Mouse (Mus musculus) hindbrain, embryonic 13.5 days (tissue): ENCODE data around the gene Flad1. TPM values are rescaled to one million over a fixed set of nuclear protein-coding genes. Genes with fewer than 3 reads are reported as not detected.
"Not testable (repeated sequence)": the region's sequence is repeated elsewhere in the genome, so short reads cannot be mapped to it uniquely, and the experiment has no call there.

ENCODE experiments used
- ATAC-seq: fragments of 200-750 bp; cut with Nextera tagmentation; 2 replicates; pipeline ENCODE4 v1.8.0; 2017; ENCODE audit warnings: moderate TSS enrichment; ENCODE audit not compliant: low FRiP score
- H3K27ac ChIP-seq: fragments of 300-500 bp; sonication (generic); 2 replicates; pipeline ENCODE4 v1.5.1; 2015; ENCODE audit warnings: inconsistent platforms, mild to moderate bottlenecking, moderate library complexity
- H3K27me3 ChIP-seq: fragments of 300-500 bp; sonication (generic); 2 replicates; pipeline ENCODE4 v1.6.1; 2015; ENCODE audit warnings: mild to moderate bottlenecking, inconsistent platforms
- H3K36me3 ChIP-seq: fragments of 300-500 bp; sonication (generic); 2 replicates; pipeline ENCODE4 v1.6.1; 2015; ENCODE audit warnings: mild to moderate bottlenecking, inconsistent platforms
- H3K4me1 ChIP-seq: fragments of 300-500 bp; sonication (generic); replicated peaks from 2 replicates; pipeline ENCODE4 v1.6.1; 2015; ENCODE audit warnings: inconsistent platforms
- H3K4me2 ChIP-seq: fragments of 300-500 bp; sonication (generic); 2 replicates; pipeline ENCODE4 v1.6.1; 2015; ENCODE audit warnings: inconsistent platforms, mild to moderate bottlenecking, moderate library complexity
- H3K4me3 ChIP-seq: fragments of 300-500 bp; sonication (generic); 2 replicates; pipeline ENCODE4 v1.5.1; 2015; ENCODE audit warnings: mild to moderate bottlenecking, inconsistent platforms
- H3K9ac ChIP-seq: fragments of 300-500 bp; sonication (generic); 2 replicates; pipeline ENCODE4 v1.6.1; 2015; ENCODE audit warnings: mild to moderate bottlenecking, inconsistent platforms
- H3K9me3 ChIP-seq: fragments of 300-500 bp; sonication (generic); 2 replicates; pipeline ENCODE4 v1.6.1; 2016; ENCODE audit warnings: inconsistent platforms
- WGBS: fragments of 180-500 bp; shearing (Covaris S2); methylation state at CpG from one replicate; pipeline ENCODE4 v1.1.7; 2015; 5-methylcytosine and 5-hydroxymethylcytosine counted together
- polyA plus RNA-seq: library from polyadenylated mRNA; unstranded; fragments of >200 nt; fragmentation: Nextera tagmentation; extraction: Ambion mirVana; gene quantifications from 2 replicates; pipeline ENCODE4 v1.2.1, GENCODE M21; 2015

Gene Flad1
- polyA plus RNA-seq, 1 experiment from 2014 or later, result 39.3 TPM

- peak overlapping the region; percentile 46 for H3K4me2 ChIP-seq
- 26% methylated on average over 5 of the region's 5 CpGs for WGBS
Observed at GRCm38 (mm10) chr3:89437269-89437668, 25.6 kb upstream of the Flad1 start.

GRCm38 (mm10) chr3:89436176-89437113 is 24.8 kb upstream of the Flad1 start, which contains the start of gene Pbxip1:
Gene Pbxip1 (plus strand): TSS chr3:89436706.
- H3K27ac ChIP-seq, result no peak within 1 kb of the TSS; the same call in 1 of the 2 replicates

More at GRCm38 (mm10) chr3:89437269-89437668, 25.6 kb upstream of the Flad1 start:
- Histone ChIP-seq H3K4me1 (peaks cover 27% of the 10 kb centered on the region), H3K36me3 (peaks cover 28% of the 10 kb centered on the region), H3K27me3 (no peaks in the 10 kb centered on the region), H3K27ac (no peak overlapping the region), H3K9ac (peak overlapping the region; percentile 51; the same call in 1 of the 2 replicates), H3K9me3 (no peaks in the 10 kb centered on the region), H3K4me3 (peak overlapping the region; percentile 34)
- no peak for ATAC-seq

GRCm38 (mm10) chr3:89435041-89435440 is 23.4 kb upstream of the Flad1 start:
- Histone ChIP-seq H3K4me1 (peaks cover 44% of the 10 kb centered on the region), H3K9me3 (no peaks in the 10 kb centered on the region), H3K9ac (no peak overlapping the region), H3K36me3 (peaks cover 29% of the 10 kb centered on the region), H3K4me3 (no peak overlapping the region), H3K4me2 (no peak overlapping the region), H3K27ac (no peak overlapping the region; the same call in 1 of the 2 replicates), H3K27me3 (no peaks in the 10 kb centered on the region)
- no peak for ATAC-seq
- 69% methylated on average over 7 of the region's 7 CpGs for WGBS

More at GRCm38 (mm10) chr3:89436176-89437113, 24.8 kb upstream of the Flad1 start, which contains the start of gene Pbxip1:
- Histone ChIP-seq H3K4me1 (peaks cover 34% of the 10 kb centered on the region), H3K4me2 (peak within 1 kb of the TSS; percentile 46), H3K9ac (peak within 1 kb of the TSS; percentile 51; the same call in 1 of the 2 replicates), H3K4me3 (peak within 1 kb of the TSS; percentile 34), H3K9me3 (no peaks in the 10 kb centered on the region), H3K27me3 (no peaks in the 10 kb centered on the region), H3K36me3 (peaks cover 29% of the 10 kb centered on the region)
- 5% methylated on average over 16 of the region's 16 CpGs for WGBS
- ATAC-seq, result peak; percentile 64

GRCm38 (mm10) chr3:89434532-89434931 is 22.9 kb upstream of the Flad1 start:
- H3K4me1 ChIP-seq, result peaks cover 44% of the 10 kb centered on the region
- no peak overlapping the region for H3K4me2 ChIP-seq
- no peak overlapping the region for H3K4me3 ChIP-seq
- H3K27ac ChIP-seq, result no peak overlapping the region
- H3K27me3 ChIP-seq, result no peaks in the 10 kb centered on the region
- WGBS, result 85% methylated on average over 11 of the region's 11 CpGs
- no peak for ATAC-seq
- H3K36me3 ChIP-seq, result peaks cover 29% of the 10 kb centered on the region
- no peaks in the 10 kb centered on the region for H3K9me3 ChIP-seq
- no peak overlapping the region for H3K9ac ChIP-seq

GRCm38 (mm10) chr3:89432606-89433005 is 20.9 kb upstream of the Flad1 start:
- H3K4me1 ChIP-seq, result peaks cover 41% of the 10 kb centered on the region
- H3K27me3 ChIP-seq, result no peaks in the 10 kb centered on the region
- no peak overlapping the region for H3K4me2 ChIP-seq
- peaks cover 29% of the 10 kb centered on the region for H3K36me3 ChIP-seq
- H3K9ac ChIP-seq, result no peak overlapping the region
- WGBS, result 91% methylated on average over 8 of the region's 8 CpGs
- ATAC-seq, result no peak
- H3K27ac ChIP-seq, result no peak overlapping the region
- no peak overlapping the region for H3K4me3 ChIP-seq
- no peaks in the 10 kb centered on the region for H3K9me3 ChIP-seq

- H3K9ac ChIP-seq, result peak within 1 kb of the TSS; percentile 97
- peaks cover 43% of the 10 kb centered on the region for H3K36me3 ChIP-seq
- peak; percentile 98 for ATAC-seq
- WGBS, result 3% methylated on average over 63 of the region's 68 CpGs
- peak within 1 kb of the TSS; percentile 87 for H3K4me2 ChIP-seq
- H3K4me3 ChIP-seq, result peak within 1 kb of the TSS; percentile 97
- H3K9me3 ChIP-seq, result no peaks in the 10 kb centered on the region
- H3K4me1 ChIP-seq, result peaks cover 26% of the 10 kb centered on the region
- H3K27ac ChIP-seq, result peak within 1 kb of the TSS; percentile 93
- H3K27me3 ChIP-seq, result no peaks in the 10 kb centered on the region
Observed at GRCm38 (mm10) chr3:89430171-89431159, 18.8 kb upstream of the Flad1 start, which contains the start of gene Pygo2. Gene Pygo2 (plus strand): TSS chr3:89430214.

GRCm38 (mm10) chr3:89429021-89429420 is 17.4 kb upstream of the Flad1 start:
- H3K27ac ChIP-seq, H3K4me2 ChIP-seq, H3K4me3 ChIP-seq, ATAC-seq, H3K9ac ChIP-seq, H3K9me3 ChIP-seq, H3K27me3 ChIP-seq: not testable (repeated sequence)
- 95% methylated on average over 7 of the region's 7 CpGs for WGBS
- peaks cover 20% of the 10 kb centered on the region for H3K4me1 ChIP-seq
- H3K36me3 ChIP-seq, result peaks cover 38% of the 10 kb centered on the region

GRCm38 (mm10) chr3:89425876-89426275 is 14.2 kb upstream of the Flad1 start:
- no peak for ATAC-seq
- peaks cover 19% of the 10 kb centered on the region for H3K36me3 ChIP-seq
- H3K4me1 ChIP-seq, result peaks cover 22% of the 10 kb centered on the region
- H3K4me3 ChIP-seq, result no peak overlapping the region
- no peak overlapping the region for H3K4me2 ChIP-seq
- H3K27me3 ChIP-seq, result no peaks in the 10 kb centered on the region
- no peak overlapping the region for H3K27ac ChIP-seq
- WGBS, result 86% methylated on average over 4 of the region's 4 CpGs
- H3K9ac ChIP-seq, result no peak overlapping the region
- H3K9me3 ChIP-seq, result no peaks in the 10 kb centered on the region

GRCm38 (mm10) chr3:89425141-89425525 is 13.5 kb upstream of the Flad1 start:
- H3K4me3 ChIP-seq, result no peak overlapping the region
- H3K27ac ChIP-seq, result no peak overlapping the region
- no peaks in the 10 kb centered on the region for H3K9me3 ChIP-seq
- H3K9ac ChIP-seq, result no peak overlapping the region
- H3K4me2 ChIP-seq, result no peak overlapping the region
- no peak for ATAC-seq
- peaks cover 21% of the 10 kb centered on the region for H3K4me1 ChIP-seq
- WGBS, result 89% methylated on average over 5 of the region's 5 CpGs
- H3K36me3 ChIP-seq, result peaks cover 19% of the 10 kb centered on the region
- H3K27me3 ChIP-seq, result no peaks in the 10 kb centered on the region

GRCm38 (mm10) chr3:89424416-89425140 is 12.9 kb upstream of the Flad1 start:
- Histone ChIP-seq H3K4me3 (no peak overlapping the region), H3K27me3 (no peaks in the 10 kb centered on the region), H3K9me3 (no peaks in the 10 kb centered on the region), H3K36me3 (peaks cover 19% of the 10 kb centered on the region), H3K4me1 (peaks cover 26% of the 10 kb centered on the region), H3K4me2 (no peak overlapping the region), H3K9ac (no peak overlapping the region), H3K27ac (no peak overlapping the region)
- no peak for ATAC-seq
- WGBS, result 88% methylated on average over 5 of the region's 5 CpGs

GRCm38 (mm10) chr3:89422556-89423205 is 11.0 kb upstream of the Flad1 start:
- Histone ChIP-seq H3K4me1 (peaks cover 34% of the 10 kb centered on the region), H3K9ac (peak overlapping the region; percentile 72; the same call in 1 of the 2 replicates), H3K4me3 (peak overlapping the region; percentile 38), H3K36me3 (peaks cover 19% of the 10 kb centered on the region), H3K27ac (no peak overlapping the region), H3K4me2 (peak overlapping the region; percentile 61), H3K9me3 (no peaks in the 10 kb centered on the region), H3K27me3 (no peaks in the 10 kb centered on the region)
- no peak for ATAC-seq
- 61% methylated on average over 6 of the region's 6 CpGs for WGBS
